Mouse (Mus musculus) bone marrow, adult 2 months (tissue): ENCODE results near the gene Kcnh1.

Experiments used
- CTCF ChIP-seq: fragments of 200-500 bp; IDR thresholded peaks from 2 replicates; pipeline ENCODE4 v1.5.1; 2011; ENCODE audit warnings: low read length, control low read depth; ENCODE audit not compliant: control insufficient read depth, insufficient read depth
- POLR2A ChIP-seq: fragments of 200-500 bp; IDR thresholded peaks from 2 replicates; pipeline ENCODE4 v1.6.1; 2011; ENCODE audit warnings: low read depth, mild to moderate bottlenecking, control low read depth, low read length, borderline replicate concordance; ENCODE audit not compliant: control insufficient read depth

GRCm38 (mm10) chr1:192447666-192448065 lies 257.1 kb downstream of the Kcnh1 start:
- TF ChIP-seq CTCF, result no peak
- TF ChIP-seq POLR2A, result no peak
